Mouse (Mus musculus): ENCODE measurements at regions not wholly inside any gene's neighbourhood (a gene's known extent, or its start where the extent isn't known, plus 50 kb on each side); places are given as distances from the start of the nearest gene placed in this dataset.

- peak; percentile 12 for DNase-seq
These were observed 50.9 kb upstream of the Kap start for GRCm38 (mm10) chr6:133904501-133904900.

DNA sequence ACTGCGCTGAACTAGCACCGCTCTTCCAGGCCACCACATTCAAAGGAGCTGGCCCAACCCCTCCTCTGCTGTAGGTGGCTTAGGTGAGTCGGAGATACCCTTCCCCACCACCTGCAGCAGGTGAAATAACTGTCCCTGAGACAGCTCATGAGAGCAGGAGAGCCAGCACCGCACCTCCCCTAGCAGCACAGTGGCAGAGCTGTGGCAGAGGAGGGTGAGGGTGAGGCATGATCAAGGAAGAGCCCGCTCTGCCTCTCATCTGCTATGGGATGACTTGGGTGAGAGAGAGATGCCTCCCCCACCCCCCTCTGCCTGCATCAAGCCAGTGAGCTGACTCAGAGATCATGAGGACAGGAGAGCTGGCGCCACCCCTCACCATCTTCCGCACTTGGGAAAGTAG lies 81.1 kb upstream of the Kap start:
- no peak for DNase-seq

- DNase-seq = no peak
These were observed 82.1 kb upstream of the Kap start for GRCm38 (mm10) chr6:133935671-133936070.

DNA sequence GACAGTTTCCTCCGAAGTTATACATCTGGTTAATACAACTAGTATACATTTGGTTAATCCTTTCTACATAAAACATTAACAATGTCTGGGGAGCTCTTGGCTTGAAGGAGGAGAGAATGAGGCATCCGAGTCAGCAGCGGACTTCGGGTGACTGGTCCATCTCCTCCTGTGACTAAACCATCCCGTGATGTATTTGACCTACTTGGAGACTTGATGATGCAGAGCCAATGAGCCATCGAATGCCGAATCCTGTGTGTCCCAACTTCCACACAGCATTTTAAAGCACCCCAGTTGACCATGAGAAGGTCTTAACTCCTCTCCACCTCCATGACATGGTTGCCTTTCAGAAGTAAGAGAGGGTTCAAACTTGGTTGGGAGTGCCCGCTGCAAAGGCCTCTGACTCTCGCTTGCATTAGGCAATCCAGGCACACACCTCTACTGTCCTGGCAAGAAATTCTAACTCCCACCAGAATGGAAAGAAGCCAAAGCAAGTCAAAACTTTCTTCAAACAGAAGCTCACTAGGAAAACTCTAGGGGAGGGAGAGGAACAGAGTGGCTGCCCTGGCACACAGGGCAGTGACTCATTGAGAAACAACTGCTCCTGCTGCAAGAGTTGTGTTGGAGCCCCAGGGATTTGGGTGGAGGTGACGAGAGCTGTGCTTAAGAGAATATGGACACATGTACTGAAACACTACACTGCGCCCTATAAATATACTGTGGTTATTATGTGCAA lies 75.4 kb upstream of the Etv6 start:
- peak; percentile 11 for DNase-seq

- peak; percentile 84 for DNase-seq
These were observed 74.8 kb upstream of the Etv6 start for GRCm38 (mm10) chr6:133960713-133961112.

GRCm38 (mm10) chr6:133962641-133963040 lies 72.9 kb upstream of the Etv6 start:
- DNase-seq = no peak

DNA sequence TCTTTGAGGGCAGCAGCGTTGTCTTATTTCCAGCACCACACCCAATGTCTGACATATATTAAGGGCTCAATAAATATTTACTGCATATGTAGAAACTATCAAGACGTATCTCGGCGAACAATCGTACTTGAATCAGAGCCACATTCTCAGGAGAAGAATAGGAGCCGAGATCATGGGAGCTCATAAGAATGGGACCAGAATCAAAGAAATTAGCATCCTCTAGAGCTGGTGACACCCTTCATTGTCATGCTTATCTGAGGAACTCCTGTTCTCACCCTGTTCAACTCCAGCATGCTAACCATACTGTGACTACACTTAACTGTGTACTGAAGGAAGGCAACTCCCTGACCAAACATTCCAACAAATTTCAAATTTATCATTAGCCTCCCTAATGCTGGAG lies 72.2 kb upstream of the Etv6 start:
- DNase-seq = no peak

DNA sequence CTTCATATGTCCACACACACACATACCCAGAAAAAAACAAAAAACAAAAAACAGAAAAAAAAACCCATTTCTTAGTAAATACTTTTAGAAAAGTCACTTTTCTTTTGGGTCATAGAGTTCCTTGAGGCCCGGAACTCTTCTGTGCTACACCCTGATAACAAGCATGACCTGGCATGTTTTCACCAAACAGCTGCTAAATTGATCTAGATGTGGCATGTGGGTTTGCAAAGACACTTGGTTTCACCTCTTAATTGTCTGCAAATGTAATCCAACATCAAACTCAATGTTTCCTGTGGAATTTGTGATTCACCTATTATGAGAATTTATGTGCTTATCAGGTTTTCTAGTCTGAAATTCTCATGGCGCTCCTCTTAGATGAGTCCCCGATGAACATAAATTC lies 68.2 kb upstream of the Etv6 start:
- no peak for DNase-seq

DNA sequence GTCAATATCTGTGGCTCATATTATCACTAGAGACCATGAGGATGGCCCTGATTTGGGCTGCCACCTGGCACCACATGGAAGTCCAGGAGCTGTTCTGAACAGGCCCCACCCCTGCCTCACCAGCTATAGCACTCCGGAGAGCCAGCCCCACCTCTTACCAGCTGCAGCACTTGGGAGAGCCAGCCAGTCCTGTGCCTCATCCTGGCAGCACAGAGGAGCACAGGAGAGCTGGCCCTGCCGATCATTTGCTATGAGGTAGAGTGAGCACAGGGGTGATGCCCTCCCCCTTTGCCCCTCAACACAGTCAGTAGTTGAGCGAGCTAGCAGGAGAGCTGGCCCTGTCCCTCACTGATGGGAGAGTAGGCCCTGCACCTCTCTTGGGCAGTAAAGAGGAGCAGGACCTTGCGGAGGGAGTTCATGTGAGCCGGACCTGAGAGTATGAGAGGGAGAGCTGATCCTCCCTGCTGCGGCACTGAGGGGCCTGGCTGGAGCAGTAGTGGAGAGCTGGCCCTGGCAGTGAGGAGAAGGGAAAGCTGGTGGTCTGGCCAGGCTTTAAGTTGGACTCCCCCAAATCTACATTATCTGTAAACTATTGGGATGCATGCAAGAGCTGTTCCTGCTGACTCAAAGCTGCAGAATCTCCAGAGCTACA lies 63.3 kb upstream of the Etv6 start:
- no peak for DNase-seq

DNA sequence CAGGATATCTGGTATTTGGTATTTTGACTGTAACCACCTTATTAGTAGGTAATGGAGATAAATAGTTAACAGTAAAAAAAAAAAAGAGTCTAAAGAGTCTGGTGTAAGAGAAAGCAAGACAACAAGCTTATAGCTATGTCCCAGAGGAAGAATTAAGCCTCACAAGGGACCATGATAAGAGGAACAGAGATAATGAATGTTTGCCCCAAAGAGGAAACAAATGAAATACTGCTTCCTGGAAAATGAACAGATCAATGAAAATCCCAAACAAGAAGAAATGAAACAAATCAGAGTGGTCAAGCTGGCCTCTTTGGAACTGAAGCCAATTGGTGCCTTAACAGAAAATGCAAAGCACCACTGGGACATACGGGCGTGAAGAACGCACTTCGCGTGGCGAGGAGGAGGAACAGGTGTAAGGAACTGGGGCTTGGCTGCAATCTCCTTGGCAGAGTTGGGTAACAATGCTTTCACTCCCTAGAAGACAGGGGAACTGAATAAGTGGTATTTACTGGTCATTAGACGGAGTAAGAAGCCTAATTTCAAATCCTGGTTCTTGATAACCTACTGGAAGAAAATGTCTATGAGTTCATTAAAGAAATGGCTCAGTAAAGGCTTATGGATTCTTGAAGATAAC lies 62.2 kb upstream of the Etv6 start:
- no peak for DNase-seq

- DNase-seq = no peak
These were observed 59.5 kb upstream of the Etv6 start for GRCm38 (mm10) chr6:133975951-133976350.

DNA sequence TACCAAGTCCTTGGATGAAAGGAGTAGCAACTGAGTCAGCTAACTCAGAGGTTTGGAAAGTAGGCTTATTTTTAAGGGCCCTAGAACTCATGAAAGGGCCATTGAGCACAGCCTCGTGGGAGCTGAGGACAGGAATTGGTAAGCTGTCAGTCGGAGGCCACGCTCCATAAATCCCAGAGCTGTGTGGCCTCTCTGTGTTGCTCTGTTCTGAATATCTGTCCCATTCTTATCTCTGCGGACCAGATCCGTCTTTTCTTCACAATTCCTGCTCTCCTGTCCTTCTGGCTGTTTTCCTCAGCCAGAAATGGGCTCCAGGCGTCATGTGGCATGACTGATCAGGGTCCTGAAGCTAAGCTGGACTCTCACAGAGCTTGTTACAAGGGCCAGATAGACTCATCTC lies 58.6 kb upstream of the Etv6 start:
- no peak for DNase-seq

DNA sequence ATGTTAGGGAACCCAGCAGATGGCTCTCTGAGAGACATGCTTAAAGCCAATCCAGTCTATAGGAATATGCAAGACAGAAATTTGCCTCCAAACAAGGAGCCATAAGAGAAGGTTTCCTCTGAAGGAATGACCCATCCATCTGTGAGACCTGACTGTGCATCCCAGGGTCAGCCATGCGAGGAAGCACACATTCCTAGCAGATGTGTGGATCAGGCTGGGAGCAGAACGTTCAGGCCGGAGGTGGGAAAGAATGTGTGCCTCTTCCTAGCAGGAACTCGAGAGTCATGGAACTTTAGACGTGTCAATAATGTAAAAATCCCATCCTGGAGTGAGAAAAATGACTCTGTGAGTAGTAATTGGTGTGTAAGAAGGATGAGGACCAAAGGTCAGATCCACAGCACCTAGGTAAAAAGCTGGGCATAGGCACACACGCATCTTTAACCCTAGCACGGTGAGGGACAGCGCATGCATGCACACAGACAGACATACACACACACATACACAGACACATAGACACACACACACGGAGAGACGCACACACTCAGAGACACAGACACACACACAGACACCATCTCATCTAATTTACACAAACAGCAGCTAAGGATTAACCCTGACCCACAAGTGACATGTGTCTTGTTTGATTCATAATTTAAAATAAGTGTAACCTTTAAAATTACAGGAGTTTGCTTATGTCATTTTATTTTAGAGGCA lies 51.5 kb upstream of the Etv6 start:
- DNase-seq = no peak

GRCm38 (mm10) chr6:133984666-133985355 lies 50.7 kb upstream of the Etv6 start:
- peak; percentile 7 for DNase-seq
